In genomic region chr4:59277958-59278357, GRCm38 (mm10) we compare ENCODE assay signal across 15 mouse cellular contexts.
"Had no signal": no experiment of that assay in that cellular context is flagged by ENCODE, and none has a peak within 500 bp of the region (broad histone marks: within the 10 kb centered on the region; RNA-seq: fewer than 3 reads in every experiment).

No protein-coding gene starts in this region.

- H3K9ac ChIP-seq: intestine, embryonic 15.5 days; liver, embryonic 14.5 days; midbrain, embryonic 13.5 days; neural tube, embryonic 13.5 days had no signal

- H3K4me1 ChIP-seq: intestine, embryonic 15.5 days; neural tube, embryonic 13.5 days had no signal

- H3K27ac ChIP-seq: intestine, embryonic 15.5 days; liver, embryonic 14.5 days; midbrain, embryonic 13.5 days; neural tube, embryonic 13.5 days; stomach, postnatal 0 days had no signal

- DNase-seq: kidney, adult 11 months; kidney, adult 8-10 months; kidney, postnatal 14 days; kidney, postnatal 4 days; lung, adult 2 months; lung, postnatal 14 days; retina, postnatal 1 day; right cerebral cortex, postnatal 25 days had no signal

- H3K27me3 ChIP-seq: intestine, embryonic 15.5 days; midbrain, embryonic 13.5 days; neural tube, embryonic 13.5 days had no signal

- H3K9me3 ChIP-seq: intestine, embryonic 15.5 days; midbrain, embryonic 13.5 days; neural tube, embryonic 13.5 days had no signal

- H3K36me3 ChIP-seq: intestine, embryonic 15.5 days; midbrain, embryonic 13.5 days; neural tube, embryonic 13.5 days had no signal

- H3K4me2 ChIP-seq: intestine, embryonic 15.5 days; midbrain, embryonic 13.5 days; neural tube, embryonic 13.5 days had no signal

- H3K4me3 ChIP-seq: intestine, embryonic 15.5 days; midbrain, embryonic 13.5 days; myocyte; neural tube, embryonic 13.5 days had no signal

- ATAC-seq: intestine, embryonic 15.5 days; midbrain, embryonic 13.5 days; midbrain, embryonic 16.5 days had no signal
